Mouse (Mus musculus) liver, embryonic 13.5 days (tissue): ENCODE measurements around the gene Gpc6. TPM values are rescaled to one million over a fixed set of nuclear protein-coding genes. Genes with fewer than 3 reads are reported as not detected.

ENCODE experiments used
- ATAC-seq: fragments of 200-750 bp; cut with Nextera tagmentation; 2 replicates; pipeline ENCODE4 v1.8.0; 2017; ENCODE audit warnings: low read depth, mild to moderate bottlenecking, moderate number of reproducible peaks, moderate library complexity
- DNase-seq: peaks from one replicate; pipeline ENCODE4 v3.0.0; 2022
- H3K27ac ChIP-seq: fragments of 300-500 bp; sonication (generic); 2 replicates; pipeline ENCODE4 v1.5.1; 2015; ENCODE audit warnings: moderate library complexity, mild to moderate bottlenecking, inconsistent platforms
- H3K27me3 ChIP-seq: fragments of 300-500 bp; sonication (generic); 2 replicates; pipeline ENCODE4 v1.6.1; 2015; ENCODE audit warnings: mild to moderate bottlenecking, inconsistent platforms
- H3K36me3 ChIP-seq: fragments of 300-500 bp; sonication (generic); 2 replicates; pipeline ENCODE4 v1.6.1; 2015; ENCODE audit warnings: mild to moderate bottlenecking, inconsistent platforms
- H3K4me1 ChIP-seq: fragments of 300-500 bp; sonication (generic); replicated peaks from 2 replicates; pipeline ENCODE4 v1.6.1; 2015; ENCODE audit warnings: inconsistent platforms
- H3K4me2 ChIP-seq: fragments of 300-500 bp; sonication (generic); 2 replicates; pipeline ENCODE4 v1.6.1; 2015; ENCODE audit warnings: inconsistent platforms, mild to moderate bottlenecking, moderate library complexity
- H3K4me3 ChIP-seq: fragments of 300-500 bp; sonication (generic); replicated peaks from 2 replicates; pipeline ENCODE4 v1.5.1; 2015; ENCODE audit warnings: mild to moderate bottlenecking, inconsistent platforms
- H3K9ac ChIP-seq: fragments of 300-500 bp; sonication (generic); 2 replicates; pipeline ENCODE4 v1.6.1; 2015; ENCODE audit warnings: mild to moderate bottlenecking, inconsistent platforms
- H3K9me3 ChIP-seq: fragments of 300-500 bp; sonication (generic); replicated peaks from 2 replicates; pipeline ENCODE4 v1.6.1; 2016; ENCODE audit warnings: inconsistent platforms
- WGBS: fragments of 180-500 bp; shearing (Covaris S2); methylation state at CpG from one replicate; pipeline ENCODE4 v1.1.7; 2015; ENCODE audit not compliant: insufficient replicate concordance; 5-methylcytosine and 5-hydroxymethylcytosine counted together
- polyA plus RNA-seq: library from polyadenylated mRNA; unstranded; fragments of >200 nt; fragmentation: Nextera tagmentation; extraction: Ambion mirVana; gene quantifications from 2 replicates; pipeline ENCODE4 v1.2.1, GENCODE M21; 2015

Gpc6 gene
- polyA plus RNA-seq, 1 experiment from 2014 or later: 3.3 TPM

- WGBS: 75% methylated on average over 7 of the region's 7 CpGs
- no peak overlapping the region for H3K4me3 ChIP-seq
- H3K9me3 ChIP-seq: no peaks in the 10 kb centered on the region
- no peaks in the 10 kb centered on the region for H3K27me3 ChIP-seq
- no peaks in the 10 kb centered on the region for H3K36me3 ChIP-seq
- no peak for DNase-seq
- no peaks in the 10 kb centered on the region for H3K4me1 ChIP-seq
- no peak overlapping the region for H3K9ac ChIP-seq
- H3K27ac ChIP-seq: no peak overlapping the region
- no peak for ATAC-seq
- H3K4me2 ChIP-seq: no peak overlapping the region
These were observed 831.4 kb downstream of the Gpc6 start for GRCm38 (mm10) chr14:117756505-117756904.

- ATAC-seq: no peak
- Histone ChIP-seq H3K9ac (no peak overlapping the region), H3K4me2 (no peak overlapping the region), H3K27me3 (no peaks in the 10 kb centered on the region), H3K27ac (no peak overlapping the region), H3K36me3 (no peaks in the 10 kb centered on the region), H3K4me1 (no peaks in the 10 kb centered on the region), H3K4me3 (no peak overlapping the region), H3K9me3 (no peaks in the 10 kb centered on the region)
- WGBS: 64% methylated on average over 6 of the region's 6 CpGs
- no peak for DNase-seq
These were observed 832.8 kb downstream of the Gpc6 start for GRCm38 (mm10) chr14:117757790-117758358.

- Histone ChIP-seq H3K27me3 (no peaks in the 10 kb centered on the region), H3K4me1 (no peaks in the 10 kb centered on the region), H3K4me3 (no peak overlapping the region), H3K27ac (no peak overlapping the region), H3K9me3 (no peaks in the 10 kb centered on the region), H3K36me3 (no peaks in the 10 kb centered on the region), H3K4me2 (no peak overlapping the region), H3K9ac (no peak overlapping the region)
- ATAC-seq: no peak
- no peak for DNase-seq
- WGBS: 56% methylated on average over 4 of the region's 4 CpGs
These were observed 835.9 kb downstream of the Gpc6 start for GRCm38 (mm10) chr14:117760830-117761517.

GRCm38 (mm10) chr14:117762934-117763333 lies 837.8 kb downstream of the Gpc6 start:
- H3K4me3 ChIP-seq: no peak overlapping the region
- H3K27me3 ChIP-seq: no peaks in the 10 kb centered on the region
- H3K4me1 ChIP-seq: no peaks in the 10 kb centered on the region
- DNase-seq: no peak
- H3K36me3 ChIP-seq: no peaks in the 10 kb centered on the region
- no peaks in the 10 kb centered on the region for H3K9me3 ChIP-seq
- H3K9ac ChIP-seq: no peak overlapping the region
- WGBS: 62% methylated on average over 5 of the region's 5 CpGs
- H3K4me2 ChIP-seq: no peak overlapping the region
- no peak for ATAC-seq
- H3K27ac ChIP-seq: no peak overlapping the region

GRCm38 (mm10) chr14:117767861-117768260 lies 842.7 kb downstream of the Gpc6 start:
- Histone ChIP-seq H3K9ac (no peak overlapping the region), H3K9me3 (no peaks in the 10 kb centered on the region), H3K4me2 (no peak overlapping the region), H3K27ac (no peak overlapping the region), H3K27me3 (no peaks in the 10 kb centered on the region), H3K36me3 (no peaks in the 10 kb centered on the region), H3K4me3 (no peak overlapping the region), H3K4me1 (no peaks in the 10 kb centered on the region)
- ATAC-seq (no peak), DNase-seq (no peak)
- WGBS: 66% methylated on average over 4 of the region's 4 CpGs

GRCm38 (mm10) chr14:117768697-117769096 lies 843.6 kb downstream of the Gpc6 start:
- H3K4me2 ChIP-seq: no peak overlapping the region
- H3K27ac ChIP-seq: no peak overlapping the region
- H3K4me3 ChIP-seq: no peak overlapping the region
- no peaks in the 10 kb centered on the region for H3K36me3 ChIP-seq
- no peak for DNase-seq
- H3K4me1 ChIP-seq: no peaks in the 10 kb centered on the region
- H3K9me3 ChIP-seq: no peaks in the 10 kb centered on the region
- 69% methylated on average over 7 of the region's 7 CpGs for WGBS
- H3K27me3 ChIP-seq: no peaks in the 10 kb centered on the region
- ATAC-seq: no peak
- no peak overlapping the region for H3K9ac ChIP-seq

GRCm38 (mm10) chr14:117773373-117773772 lies 848.3 kb downstream of the Gpc6 start:
- Histone ChIP-seq H3K4me2 (no peak overlapping the region), H3K9ac (no peak overlapping the region), H3K4me1 (no peaks in the 10 kb centered on the region), H3K36me3 (no peaks in the 10 kb centered on the region), H3K27ac (no peak overlapping the region), H3K4me3 (no peak overlapping the region), H3K27me3 (no peaks in the 10 kb centered on the region), H3K9me3 (no peaks in the 10 kb centered on the region)
- DNase-seq (no peak), ATAC-seq (no peak)
- WGBS: 75% methylated on average over 2 of the region's 2 CpGs

GRCm38 (mm10) chr14:117777866-117778500 lies 852.9 kb downstream of the Gpc6 start:
- no peak overlapping the region for H3K9ac ChIP-seq
- ATAC-seq: no peak
- no peaks in the 10 kb centered on the region for H3K9me3 ChIP-seq
- 78% methylated on average over 13 of the region's 13 CpGs for WGBS
- H3K4me2 ChIP-seq: no peak overlapping the region
- no peaks in the 10 kb centered on the region for H3K4me1 ChIP-seq
- H3K4me3 ChIP-seq: no peak overlapping the region
- DNase-seq: no peak
- H3K36me3 ChIP-seq: no peaks in the 10 kb centered on the region
- no peaks in the 10 kb centered on the region for H3K27me3 ChIP-seq
- H3K27ac ChIP-seq: no peak overlapping the region

- no peak overlapping the region for H3K4me3 ChIP-seq
- ATAC-seq: peak; percentile 68
- H3K27me3 ChIP-seq: no peaks in the 10 kb centered on the region
- H3K9ac ChIP-seq: no peak overlapping the region
- no peak overlapping the region for H3K27ac ChIP-seq
- H3K36me3 ChIP-seq: no peaks in the 10 kb centered on the region
- no peaks in the 10 kb centered on the region for H3K4me1 ChIP-seq
- no peak for DNase-seq
- WGBS: 41% methylated on average over 15 of the region's 15 CpGs
- no peak overlapping the region for H3K4me2 ChIP-seq
- no peaks in the 10 kb centered on the region for H3K9me3 ChIP-seq
These were observed 853.7 kb downstream of the Gpc6 start for GRCm38 (mm10) chr14:117778538-117779413.

- Histone ChIP-seq H3K27ac (no peak overlapping the region), H3K36me3 (no peaks in the 10 kb centered on the region), H3K9me3 (no peaks in the 10 kb centered on the region), H3K27me3 (no peaks in the 10 kb centered on the region), H3K9ac (no peak overlapping the region), H3K4me3 (no peak overlapping the region), H3K4me2 (no peak overlapping the region), H3K4me1 (no peaks in the 10 kb centered on the region)
- no peak for DNase-seq
- WGBS: 55% methylated on average over 5 of the region's 5 CpGs
- ATAC-seq: no peak
These were observed 856.6 kb downstream of the Gpc6 start for GRCm38 (mm10) chr14:117781724-117782123.

- Histone ChIP-seq H3K9me3 (no peaks in the 10 kb centered on the region), H3K36me3 (no peaks in the 10 kb centered on the region), H3K27ac (no peak overlapping the region), H3K4me3 (no peak overlapping the region), H3K4me1 (no peaks in the 10 kb centered on the region), H3K27me3 (no peaks in the 10 kb centered on the region), H3K9ac (no peak overlapping the region), H3K4me2 (no peak overlapping the region)
- DNase-seq (no peak), ATAC-seq (no peak)
- WGBS: 68% methylated on average over 8 of the region's 8 CpGs
These were observed 858.7 kb downstream of the Gpc6 start for GRCm38 (mm10) chr14:117783671-117784262.
